Mouse (Mus musculus): ENCODE measurements around the gene Fam221b. TPM values are rescaled to one million over a fixed set of nuclear protein-coding genes. Genes with fewer than 3 reads are reported as not detected.

Gene Fam221b
- 1.5 and 2.7 TPM in 2 replicates for polyA plus RNA-seq (2015; fragmentation: Nextera tagmentation; extraction: Ambion mirVana)

DNA sequence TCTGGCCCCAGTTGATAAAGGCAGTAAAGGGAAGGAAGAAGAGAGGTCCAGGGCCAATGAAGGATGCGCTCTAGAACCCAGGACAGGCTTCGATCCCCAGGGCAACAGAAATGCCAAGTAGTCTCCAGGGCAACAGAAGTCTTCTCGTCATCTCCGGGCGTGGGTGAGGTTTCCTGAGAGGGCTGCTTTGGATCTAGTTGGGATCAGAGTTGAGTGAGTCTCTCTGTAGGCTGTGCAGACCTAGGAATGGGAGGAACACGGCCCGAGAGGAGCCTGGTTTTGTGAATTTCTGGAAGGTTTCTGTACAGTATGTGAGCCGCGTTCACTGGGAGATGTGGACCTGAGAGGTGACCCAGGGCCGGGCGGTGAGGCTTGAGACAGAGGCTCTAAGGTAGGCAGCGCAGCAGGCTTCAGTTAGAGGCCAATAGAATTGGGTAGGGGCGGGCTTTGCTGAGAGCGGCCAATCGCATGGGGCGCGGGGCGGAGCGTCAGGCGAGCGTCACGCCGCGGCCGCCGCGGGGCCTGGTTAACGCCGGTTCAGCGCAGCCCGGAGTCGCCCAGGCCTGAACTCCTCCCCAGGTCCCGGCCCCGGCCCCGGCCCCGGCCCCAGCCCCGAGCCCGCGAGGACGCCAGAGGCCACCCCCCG, at the start of gene Fam221b, which contains the start of gene Tmem8b:
TSS of gene Fam221b (minus strand) at position 364 of the 646 bp plus-strand sequence.
TSS of gene Tmem8b (plus strand) at position 190 of the 646 bp plus-strand sequence.

GRCm38 (mm10) chr4:43709869-43710268, 40.9 kb upstream of the Fam221b start, which contains the start of gene Olfr71:
Gene Olfr71, minus strand, starts transcription at chr4:43710255.

GRCm38 (mm10) chr4:43700707-43701106, 31.8 kb upstream of the Fam221b start, which contains the start of gene Olfr70:
Gene Olfr70, minus strand, starts transcription at chr4:43700807.

GRCm38 (mm10) chr4:43656339-43657109, 12.4 kb downstream of the Fam221b start, which contains the start of gene Hint2:
Gene Hint2, minus strand, starts transcription at chr4:43656466.

GRCm38 (mm10) chr4:43653161-43654015, 15.6 kb downstream of the Fam221b start, which contains the start of gene Spag8:
Gene Spag8, minus strand, starts transcription at chr4:43653594.

GRCm38 (mm10) chr4:43631046-43631955, 37.6 kb downstream of the Fam221b start, which contains the start of gene Npr2:
Gene Npr2, plus strand, starts transcription at chr4:43631935.

Small RNAs within 50 kb of the gene (microRNA-seq; reads per million reads assigned to microRNA genes)
- not detected for gene Gm25262

Other genes with a start within 250 kb of the Fam221b start
- gene Fam166b, start 240.0 kb downstream of the Fam221b start, polyA plus RNA-seq (2015; fragmentation: Nextera tagmentation; extraction: Ambion mirVana), result 0.27 TPM in 1 of 2 replicates, not detected in the other
- 8.8 and 9.1 TPM in 2 replicates for gene Tesk1, start 227.2 kb downstream of the Fam221b start, polyA plus RNA-seq (2015; fragmentation: Nextera tagmentation; extraction: Ambion mirVana)
- gene Cd72, start 214.5 kb downstream of the Fam221b start, polyA plus RNA-seq (2015; fragmentation: Nextera tagmentation; extraction: Ambion mirVana), result 3.1 and 3.8 TPM in 2 replicates
- gene Sit1, start 185.4 kb downstream of the Fam221b start, polyA plus RNA-seq (2015; fragmentation: Nextera tagmentation; extraction: Ambion mirVana), result not detected in 2 replicates
- gene Ccdc107, start 176.2 kb downstream of the Fam221b start, polyA plus RNA-seq (2015; fragmentation: Nextera tagmentation; extraction: Ambion mirVana), result 470 and 488 TPM in 2 replicates
- gene Arhgef39, start 169.4 kb downstream of the Fam221b start, polyA plus RNA-seq (2015; fragmentation: Nextera tagmentation; extraction: Ambion mirVana), result 13.1 and 13.4 TPM in 2 replicates
- 3.2 TPM in 2 replicates for gene Car9, start 162.2 kb downstream of the Fam221b start, polyA plus RNA-seq (2015; fragmentation: Nextera tagmentation; extraction: Ambion mirVana)
- gene Tpm2, start 145.4 kb downstream of the Fam221b start, polyA plus RNA-seq (2015; fragmentation: Nextera tagmentation; extraction: Ambion mirVana), result 9,877 and 11,778 TPM in 2 replicates
- 87.8 and 96.0 TPM in 2 replicates for gene Creb3, start 106.8 kb downstream of the Fam221b start, polyA plus RNA-seq (2015; fragmentation: Nextera tagmentation; extraction: Ambion mirVana)
- gene Tln1, start 106.5 kb downstream of the Fam221b start, polyA plus RNA-seq (2015; fragmentation: Nextera tagmentation; extraction: Ambion mirVana), result 176 and 198 TPM in 2 replicates
- 12.0 TPM in 2 replicates for gene Rgp1, start 90.4 kb downstream of the Fam221b start, polyA plus RNA-seq (2015; fragmentation: Nextera tagmentation; extraction: Ambion mirVana)
- 6.8 and 7.0 TPM in 2 replicates for gene Gba2, start 90.3 kb downstream of the Fam221b start, polyA plus RNA-seq (2015; fragmentation: Nextera tagmentation; extraction: Ambion mirVana)
- not detected in 2 replicates for gene Msmp, start 84.7 kb downstream of the Fam221b start, polyA plus RNA-seq (2015; fragmentation: Nextera tagmentation; extraction: Ambion mirVana)
- gene Npr2, start 37.2 kb downstream of the Fam221b start, polyA plus RNA-seq (2015; fragmentation: Nextera tagmentation; extraction: Ambion mirVana), result 8.3 and 8.5 TPM in 2 replicates
- gene Spag8, start 15.6 kb downstream of the Fam221b start, polyA plus RNA-seq (2015; fragmentation: Nextera tagmentation; extraction: Ambion mirVana), result 0.10 TPM in 1 of 2 replicates, not detected in the other
- gene Hint2, start 12.7 kb downstream of the Fam221b start, polyA plus RNA-seq (2015; fragmentation: Nextera tagmentation; extraction: Ambion mirVana), result 114 and 122 TPM in 2 replicates
- 3.0 and 3.4 TPM in 2 replicates for gene Tmem8b, start 174 bp downstream of the Fam221b start, polyA plus RNA-seq (2015; fragmentation: Nextera tagmentation; extraction: Ambion mirVana)
- gene Olfr70, start 31.7 kb upstream of the Fam221b start, polyA plus RNA-seq (2015; fragmentation: Nextera tagmentation; extraction: Ambion mirVana), result not detected in 2 replicates
- not detected in 2 replicates for gene Olfr71, start 41.1 kb upstream of the Fam221b start, polyA plus RNA-seq (2015; fragmentation: Nextera tagmentation; extraction: Ambion mirVana)
- 6.1 and 7.9 TPM in 2 replicates for gene Hrct1, start 58.0 kb upstream of the Fam221b start, polyA plus RNA-seq (2015; fragmentation: Nextera tagmentation; extraction: Ambion mirVana)
- 0.42 and 0.43 TPM in 2 replicates for gene Spaar, start 60.9 kb upstream of the Fam221b start, polyA plus RNA-seq (2015; fragmentation: Nextera tagmentation; extraction: Ambion mirVana)
- not detected in 2 replicates for gene Olfr159, start 101.9 kb upstream of the Fam221b start, polyA plus RNA-seq (2015; fragmentation: Nextera tagmentation; extraction: Ambion mirVana)
- gene Olfr156, start 154.8 kb upstream of the Fam221b start, polyA plus RNA-seq (2015; fragmentation: Nextera tagmentation; extraction: Ambion mirVana), result not detected in 2 replicates
- gene Olfr157, start 171.1 kb upstream of the Fam221b start, polyA plus RNA-seq (2015; fragmentation: Nextera tagmentation; extraction: Ambion mirVana), result not detected in 2 replicates
- gene Olfr155, start 182.4 kb upstream of the Fam221b start, polyA plus RNA-seq (2015; fragmentation: Nextera tagmentation; extraction: Ambion mirVana), result not detected in 2 replicates
- 11.2 and 15.7 TPM in 2 replicates for gene Reck, start 206.4 kb upstream of the Fam221b start, polyA plus RNA-seq (2015; fragmentation: Nextera tagmentation; extraction: Ambion mirVana)